In the genomic region with DNA sequence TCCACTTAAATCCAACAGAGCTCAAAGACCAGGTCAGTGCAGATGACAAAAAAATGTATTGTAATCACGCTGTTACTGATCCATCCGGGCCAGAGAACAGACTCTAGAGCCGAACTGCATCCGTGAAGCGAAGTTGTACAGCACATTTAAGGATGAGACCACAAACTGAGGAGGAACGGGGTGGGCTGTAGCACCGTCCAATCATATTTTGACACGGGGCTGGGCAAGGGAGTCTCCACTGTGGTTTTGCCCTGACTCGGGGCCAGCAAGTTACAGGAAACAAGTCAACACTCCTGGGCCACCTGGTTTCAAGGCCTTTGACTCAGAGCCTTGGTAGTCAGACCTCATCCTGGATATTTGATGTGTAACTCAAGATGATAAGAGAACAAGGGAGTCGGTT, we compare ENCODE assay signal across 13 mouse cellular contexts. TPM values are rescaled to one million over a fixed set of nuclear protein-coding genes. Genes with fewer than 3 reads are reported as not detected.
DNase-seq lines count a peak whose midpoint lies in the region; ATAC-seq and TF ChIP-seq lines count a peak whose summit lies in the region.
"Had no signal": no experiment of that assay in that cellular context is flagged by ENCODE, and none has a peak within 500 bp of the region (broad histone marks: within the 10 kb centered on the region; RNA-seq: fewer than 3 reads in every experiment).

No protein-coding gene starts in this region.

- H3K27ac ChIP-seq in heart, embryonic 13.5 days (replicated peaks) = peak overlapping the region; percentile 48
- peak overlapping the region; percentile 87 for H3K27ac ChIP-seq in intestine, postnatal 0 days (ENCODE audit: low read depth, low read length)
- H3K27ac ChIP-seq in stomach, embryonic 16.5 days (ENCODE audit: low read length) = peak overlapping the region; percentile 29
- no peak overlapping the region for H3K27ac ChIP-seq in neural tube, embryonic 15.5 days (replicated peaks)
- H3K27ac ChIP-seq: embryonic facial prominence, embryonic 12.5 days; midbrain, embryonic 12.5 days had no signal

- DNase-seq in heart, postnatal 25 days (ENCODE audit: low spot score) = no peak
- DNase-seq in CD8-positive naive resting alpha-beta T cell, adult 2 months (ENCODE audit: low read depth in 2 of 2, low spot score in 2 of 2) = peak; percentile 27 to 48
- DNase-seq in adrenal gland, adult (ENCODE audit: inconsistent age in 2 of 2, low spot score in 1 of 2) = no peak
- no peak for DNase-seq in layer of hippocampus, postnatal 36 days
- DNase-seq: adrenal gland, postnatal 36 days; kidney, adult 9 months; retina, postnatal 1 day had no signal

- 78% methylated on average over 10 of the region's 10 CpGs for WGBS in heart, embryonic 13.5 days
- WGBS in intestine, postnatal 0 days = 55% methylated on average over 10 of the region's 10 CpGs
- WGBS in stomach, embryonic 16.5 days = 85% methylated on average over 10 of the region's 10 CpGs
- WGBS in neural tube, embryonic 15.5 days = 90% methylated on average over 10 of the region's 10 CpGs

- no peak overlapping the region for H3K4me3 ChIP-seq in heart, embryonic 13.5 days
- H3K4me3 ChIP-seq in intestine, postnatal 0 days (ENCODE audit: low read depth, low read length) = no peak overlapping the region
- no peak overlapping the region for H3K4me3 ChIP-seq in stomach, embryonic 16.5 days (replicated peaks; ENCODE audit: low read length)
- H3K4me3 ChIP-seq in neural tube, embryonic 15.5 days (replicated peaks) = no peak overlapping the region
- H3K4me3 ChIP-seq: embryonic facial prominence, embryonic 12.5 days; midbrain, embryonic 12.5 days had no signal

- no peaks in the 10 kb centered on the region for H3K36me3 ChIP-seq in heart, embryonic 13.5 days
- no peaks in the 10 kb centered on the region for H3K36me3 ChIP-seq in intestine, postnatal 0 days (ENCODE audit: control insufficient read depth, insufficient read depth)
- no peaks in the 10 kb centered on the region for H3K36me3 ChIP-seq in stomach, embryonic 16.5 days (ENCODE audit: control insufficient read depth, insufficient read depth, low read length)
- H3K36me3 ChIP-seq in neural tube, embryonic 15.5 days = no peaks in the 10 kb centered on the region
- H3K36me3 ChIP-seq: embryonic facial prominence, embryonic 12.5 days; midbrain, embryonic 12.5 days had no signal

- no peaks in the 10 kb centered on the region for H3K27me3 ChIP-seq in heart, embryonic 13.5 days (replicated peaks)
- no peaks in the 10 kb centered on the region for H3K27me3 ChIP-seq in intestine, postnatal 0 days (replicated peaks; ENCODE audit: control insufficient read depth, insufficient read depth, low read length)
- no peaks in the 10 kb centered on the region for H3K27me3 ChIP-seq in stomach, embryonic 16.5 days (ENCODE audit: control insufficient read depth, insufficient read depth, low read length)
- no peaks in the 10 kb centered on the region for H3K27me3 ChIP-seq in neural tube, embryonic 15.5 days (replicated peaks)
- H3K27me3 ChIP-seq: embryonic facial prominence, embryonic 12.5 days; midbrain, embryonic 12.5 days had no signal

- H3K9me3 ChIP-seq in heart, embryonic 13.5 days = no peaks in the 10 kb centered on the region
- no peaks in the 10 kb centered on the region for H3K9me3 ChIP-seq in intestine, postnatal 0 days (ENCODE audit: control insufficient read depth)
- H3K9me3 ChIP-seq in stomach, embryonic 16.5 days (replicated peaks; ENCODE audit: control insufficient read depth, low read length) = no peaks in the 10 kb centered on the region
- no peaks in the 10 kb centered on the region for H3K9me3 ChIP-seq in neural tube, embryonic 15.5 days (replicated peaks)
- H3K9me3 ChIP-seq: embryonic facial prominence, embryonic 12.5 days; midbrain, embryonic 12.5 days had no signal

- no peak overlapping the region for H3K4me2 ChIP-seq in heart, embryonic 13.5 days
- no peak overlapping the region for H3K4me2 ChIP-seq in intestine, postnatal 0 days (replicated peaks; ENCODE audit: low read depth)
- no peak overlapping the region for H3K4me2 ChIP-seq in stomach, embryonic 16.5 days (ENCODE audit: low read depth, low read length)
- H3K4me2 ChIP-seq in neural tube, embryonic 15.5 days = no peak overlapping the region
- H3K4me2 ChIP-seq: embryonic facial prominence, embryonic 12.5 days; midbrain, embryonic 12.5 days had no signal

- peaks cover 39% of the 10 kb centered on the region for H3K4me1 ChIP-seq in heart, embryonic 13.5 days
- H3K4me1 ChIP-seq in intestine, postnatal 0 days (replicated peaks; ENCODE audit: control insufficient read depth, insufficient read depth, low read length) = 0 out of 2 replicates have a peak, but pooled peaks cover 8% of the 10 kb centered on the region
- H3K4me1 ChIP-seq in stomach, embryonic 16.5 days (ENCODE audit: control insufficient read depth, insufficient read depth, low read length) = peaks cover 11% of the 10 kb centered on the region
- no peaks in the 10 kb centered on the region for H3K4me1 ChIP-seq in neural tube, embryonic 15.5 days
- H3K4me1 ChIP-seq: midbrain, embryonic 12.5 days had no signal

- intact Hi-C loops in heart, postnatal 25 days (cut with DNase I) = no loop called here

- no peak overlapping the region for H3K9ac ChIP-seq in heart, embryonic 13.5 days
- no peak overlapping the region for H3K9ac ChIP-seq in intestine, postnatal 0 days (ENCODE audit: low read depth, low read length)
- H3K9ac ChIP-seq in stomach, embryonic 16.5 days (ENCODE audit: low read length) = no peak overlapping the region
- H3K9ac ChIP-seq in neural tube, embryonic 15.5 days (replicated peaks) = no peak overlapping the region
- H3K9ac ChIP-seq: embryonic facial prominence, embryonic 12.5 days; midbrain, embryonic 12.5 days had no signal

- ATAC-seq in heart, embryonic 13.5 days (ENCODE audit: extremely low read depth, insufficient number of reproducible peaks, low FRiP score, low TSS enrichment) = no peak
- ATAC-seq in intestine, postnatal 0 days = peak; percentile 4
- no peak for ATAC-seq in stomach, embryonic 16.5 days (ENCODE audit: insufficient read depth, low FRiP score)
- ATAC-seq in neural tube, embryonic 15.5 days (ENCODE audit: low FRiP score) = no peak

- no peak for TF ChIP-seq CTCF in intestine, postnatal 0 days (IDR thresholded peaks at IDR 0.05; ENCODE audit: low read depth)

RNA-seq across cellular contexts. Expression of a gene that starts 40.6 kb away (rescaled TPM):
- 35.6 and 36.8 TPM in 2 replicates for polyA plus RNA-seq in heart, embryonic 13.5 days (2015; fragmentation: Nextera tagmentation; extraction: Ambion mirVana)
- 100 to 1,000 TPM in 1 of 2 experiments, 10 to 100 TPM in 1; 73.3 to 125 TPM for total RNA-seq in heart, postnatal 25 days (2021)
- 7.8 and 10.2 TPM in 2 replicates for polyA plus RNA-seq in intestine, postnatal 0 days (2015; fragmentation: Nextera tagmentation; extraction: Ambion mirVana)
- polyA plus RNA-seq in stomach, embryonic 16.5 days (2015; fragmentation: Nextera tagmentation; extraction: Ambion mirVana) = 16.9 and 17.1 TPM in 2 replicates
- total RNA-seq in layer of hippocampus, postnatal 36 days (2021) = 1 to 10 TPM; 6.3 to 8.3 TPM
- 2.5 and 4.9 TPM in 2 replicates for polyA plus RNA-seq in neural tube, embryonic 15.5 days (2015; fragmentation: Nextera tagmentation; extraction: Ambion mirVana)

Comparison
In these comparisons a context has a peak if more than half of its experiments do, and no peak if none do; other contexts are left out.
1. DNase-seq: peak in CD8-positive naive resting alpha-beta T cell, adult 2 months (2 of 2); none in heart, postnatal 25 days (single experiment), adrenal gland, adult (0 of 2) and layer of hippocampus, postnatal 36 days (0 of 2).